Mouse (Mus musculus) kidney, embryonic 14.5 days (tissue): ENCODE results near the gene Lrrc36. TPM values are rescaled to one million over a fixed set of nuclear protein-coding genes. Genes with fewer than 3 reads are reported as not detected.

Source experiments
- ATAC-seq: fragments of 200-750 bp; cut with Nextera tagmentation; 2 replicates; pipeline ENCODE4 v1.8.0; 2017; ENCODE audit warnings: moderate number of reproducible peaks, mild to moderate bottlenecking, moderate TSS enrichment, moderate library complexity; ENCODE audit not compliant: low FRiP score, low TSS enrichment
- H3K27ac ChIP-seq: fragments of 300-500 bp; sonication (generic); 2 replicates; pipeline ENCODE4 v1.5.1; 2014; ENCODE audit warnings: low read depth, mild to moderate bottlenecking, low read length, moderate library complexity, mixed read lengths
- H3K27me3 ChIP-seq: fragments of 300-500 bp; sonication (generic); 2 replicates; pipeline ENCODE4 v1.6.1; 2014; ENCODE audit warnings: mild to moderate bottlenecking, low read length; ENCODE audit not compliant: control insufficient read depth, insufficient read depth
- H3K36me3 ChIP-seq: fragments of 300-500 bp; sonication (generic); 2 replicates; pipeline ENCODE4 v1.6.1; 2014; ENCODE audit warnings: low read length, mixed read lengths; ENCODE audit not compliant: control insufficient read depth, insufficient read depth
- H3K4me1 ChIP-seq: fragments of 300-500 bp; sonication (generic); 2 replicates; pipeline ENCODE4 v1.6.1; 2014; ENCODE audit warnings: low read length, mixed read lengths; ENCODE audit not compliant: control insufficient read depth, insufficient read depth
- H3K4me2 ChIP-seq: fragments of 300-500 bp; sonication (generic); replicated peaks from 2 replicates; pipeline ENCODE4 v1.6.1; 2014; ENCODE audit warnings: low read depth, mild to moderate bottlenecking, low read length
- H3K4me3 ChIP-seq: fragments of 300-500 bp; sonication (generic); 2 replicates; pipeline ENCODE4 v1.5.1; 2014; ENCODE audit warnings: mild to moderate bottlenecking, low read length
- H3K9ac ChIP-seq: fragments of 300-500 bp; sonication (generic); 2 replicates; pipeline ENCODE4 v1.6.1; 2014; ENCODE audit warnings: low read depth, mild to moderate bottlenecking, low read length, moderate library complexity
- H3K9me3 ChIP-seq: fragments of 300-500 bp; sonication (generic); 2 replicates; pipeline ENCODE4 v1.6.1; 2016; ENCODE audit warnings: low read length; ENCODE audit not compliant: control insufficient read depth
- WGBS: fragments of 180-500 bp; shearing (Covaris S2); extraction: QIAGEN DNeasy Blood & Tissue Kit; methylation state at CpG from one replicate; pipeline ENCODE4 v1.1.7; 2014; 5-methylcytosine and 5-hydroxymethylcytosine counted together
- polyA plus RNA-seq: library from polyadenylated mRNA; unstranded; fragments of >200 nt; fragmentation: Nextera tagmentation; extraction: Ambion mirVana; gene quantifications from 2 replicates; pipeline ENCODE4 v1.2.1, GENCODE M21; 2014

The Lrrc36 gene
- polyA plus RNA-seq, 1 experiment from 2014 or later = not detected

- no peak overlapping the region for H3K27ac ChIP-seq
- no peaks in the 10 kb centered on the region for H3K9me3 ChIP-seq
- H3K4me1 ChIP-seq = peaks cover 10% of the 10 kb centered on the region
- ATAC-seq = no peak
- no peaks in the 10 kb centered on the region for H3K36me3 ChIP-seq
- 92% methylated on average over 10 of the region's 10 CpGs for WGBS
- H3K9ac ChIP-seq = no peak overlapping the region
- H3K27me3 ChIP-seq = peaks cover under 1% of the 10 kb centered on the region
- H3K4me3 ChIP-seq = no peak overlapping the region
- no peak overlapping the region for H3K4me2 ChIP-seq
These were observed 54.1 kb downstream of the Lrrc36 start for GRCm38 (mm10) chr8:105467396-105467985.

DNA sequence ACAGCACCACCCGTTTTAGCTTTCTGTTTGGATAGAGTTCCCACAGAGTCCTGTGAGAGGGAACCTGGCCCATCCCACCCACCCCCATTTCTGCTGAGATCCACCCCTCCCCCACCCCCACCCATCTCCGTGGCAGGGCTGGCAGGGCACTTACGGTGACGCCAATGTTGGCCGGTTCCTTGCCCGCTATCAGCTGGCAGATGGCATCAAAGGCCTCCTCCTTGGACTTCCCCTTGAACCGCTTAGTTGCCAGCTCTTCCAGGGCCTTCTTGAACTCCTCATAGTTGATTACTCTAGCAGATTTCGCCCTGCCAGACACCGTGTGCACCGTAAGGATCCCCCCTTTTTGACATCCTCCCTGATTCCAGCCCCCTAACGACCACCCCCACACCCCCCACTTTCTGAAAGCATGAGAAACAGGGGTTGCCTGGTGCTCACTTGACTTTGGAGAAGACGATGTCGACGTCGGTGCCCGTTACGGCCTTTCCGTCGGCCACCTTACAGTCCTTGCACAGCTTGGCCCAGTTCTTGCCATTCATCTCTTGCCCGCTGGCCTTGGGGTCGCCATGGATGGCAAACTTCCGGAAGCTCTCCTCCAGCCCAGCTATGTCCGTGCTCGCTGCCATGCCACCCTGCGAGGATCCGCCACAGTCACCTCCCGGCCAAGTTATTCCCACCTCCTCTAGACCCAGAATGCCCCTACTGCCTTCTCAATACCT is 54.8 kb downstream of the Lrrc36 start:
- H3K27ac ChIP-seq = no peak overlapping the region
- H3K9ac ChIP-seq = no peak overlapping the region
- no peak for ATAC-seq
- H3K4me1 ChIP-seq = peaks cover 10% of the 10 kb centered on the region
- H3K36me3 ChIP-seq = no peaks in the 10 kb centered on the region
- H3K4me3 ChIP-seq = no peak overlapping the region
- peaks cover 4% of the 10 kb centered on the region for H3K27me3 ChIP-seq
- 91% methylated on average over 27 of the region's 27 CpGs for WGBS
- H3K9me3 ChIP-seq = no peaks in the 10 kb centered on the region
- H3K4me2 ChIP-seq = no peak overlapping the region

- no peak overlapping the region for H3K9ac ChIP-seq
- H3K4me1 ChIP-seq = peaks cover 15% of the 10 kb centered on the region
- ATAC-seq = no peak
- H3K4me2 ChIP-seq = no peak overlapping the region
- no peaks in the 10 kb centered on the region for H3K36me3 ChIP-seq
- H3K9me3 ChIP-seq = no peaks in the 10 kb centered on the region
- no peak overlapping the region for H3K4me3 ChIP-seq
- peaks cover 4% of the 10 kb centered on the region for H3K27me3 ChIP-seq
- no peak overlapping the region for H3K27ac ChIP-seq
- WGBS = 56% methylated on average over 6 of the region's 6 CpGs
These were observed 55.8 kb downstream of the Lrrc36 start for GRCm38 (mm10) chr8:105469041-105469695.

DNA sequence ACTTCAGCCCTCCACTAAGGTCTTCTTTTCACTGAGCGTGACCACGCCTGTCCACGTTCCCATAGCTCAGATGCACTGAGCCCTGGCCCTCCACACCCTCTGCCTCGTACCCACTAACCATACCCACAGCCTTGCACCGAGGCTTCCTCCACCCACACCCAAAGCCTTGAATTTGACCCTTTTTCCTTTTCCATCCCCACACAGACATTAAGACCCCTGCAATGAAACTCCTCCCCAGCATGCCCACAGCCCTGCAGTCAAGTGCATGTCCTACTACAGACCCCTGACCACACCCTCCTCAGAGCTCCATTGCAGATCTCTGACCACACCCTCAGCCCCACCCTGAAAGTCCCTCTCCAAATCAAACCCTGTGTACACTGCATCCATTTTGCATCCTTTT is 56.4 kb downstream of the Lrrc36 start:
- Histone ChIP-seq H3K27ac (no peak overlapping the region), H3K4me1 (peaks cover 21% of the 10 kb centered on the region), H3K4me3 (no peak overlapping the region), H3K27me3 (peaks cover 4% of the 10 kb centered on the region), H3K36me3 (no peaks in the 10 kb centered on the region), H3K9ac (no peak overlapping the region), H3K9me3 (no peaks in the 10 kb centered on the region), H3K4me2 (no peak overlapping the region)
- ATAC-seq = no peak
- 86% methylated on average over 5 of the region's 5 CpGs for WGBS

- Histone ChIP-seq H3K27ac (no peak overlapping the region), H3K9me3 (no peaks in the 10 kb centered on the region), H3K9ac (no peak overlapping the region), H3K4me2 (no peak overlapping the region; the same call in 1 of the 2 replicates), H3K27me3 (peaks cover 4% of the 10 kb centered on the region), H3K4me3 (no peak overlapping the region), H3K4me1 (peaks cover 23% of the 10 kb centered on the region), H3K36me3 (peaks cover 3% of the 10 kb centered on the region; the same call in 1 of the 2 replicates)
- ATAC-seq = no peak
- 70% methylated on average over 5 of the region's 5 CpGs for WGBS
These were observed 56.9 kb downstream of the Lrrc36 start for GRCm38 (mm10) chr8:105470262-105470661.

- Histone ChIP-seq H3K27me3 (peaks cover 4% of the 10 kb centered on the region), H3K36me3 (peaks cover 8% of the 10 kb centered on the region; the same call in 1 of the 2 replicates), H3K27ac (no peak overlapping the region), H3K4me1 (peaks cover 24% of the 10 kb centered on the region), H3K9me3 (no peaks in the 10 kb centered on the region), H3K4me3 (peak overlapping the region; percentile 31), H3K9ac (peak overlapping the region; percentile 38; the same call in 1 of the 2 replicates), H3K4me2 (peak overlapping the region; percentile 52)
- 21% methylated on average over 11 of the region's 11 CpGs for WGBS
- ATAC-seq = peak; percentile 79
These were observed 57.4 kb downstream of the Lrrc36 start for GRCm38 (mm10) chr8:105470681-105471313.

DNA sequence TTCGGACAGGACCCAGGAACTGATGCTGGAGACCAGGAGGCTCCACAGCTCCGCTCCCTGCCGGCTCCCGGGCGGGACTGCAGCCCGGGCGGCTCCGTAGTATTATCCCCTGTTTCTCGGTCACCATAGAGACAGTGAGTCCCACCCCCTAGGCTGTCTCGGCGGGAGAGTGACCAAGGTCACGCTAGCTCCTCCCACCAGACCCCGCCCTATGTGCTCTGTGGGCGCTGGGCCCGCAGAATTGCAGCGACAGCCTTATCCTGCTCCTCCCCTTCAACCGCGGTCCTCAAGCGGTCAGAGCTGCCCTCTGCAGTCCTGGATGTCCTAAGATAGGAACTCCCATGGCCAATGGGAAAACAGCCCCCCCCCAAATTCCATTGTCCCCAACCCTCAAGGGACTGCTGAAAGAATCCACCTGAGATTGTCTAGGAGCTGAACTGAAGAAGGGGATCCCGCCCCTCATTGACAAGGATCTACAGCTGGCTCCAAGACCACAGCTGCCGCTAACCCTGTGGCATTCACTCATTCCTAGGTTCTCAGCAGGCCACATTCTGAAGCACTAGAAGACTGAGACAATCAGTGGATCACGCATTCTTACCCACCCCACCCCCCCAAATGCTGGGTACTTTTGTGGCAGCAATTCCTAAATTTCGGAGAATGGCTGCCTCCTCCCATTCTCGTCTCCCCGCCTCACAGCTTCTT is 58.1 kb downstream of the Lrrc36 start, which contains the start of gene Tppp3:
Tppp3 (minus strand) TSS at position 213 of the 702 bp plus-strand sequence.
- Histone ChIP-seq H3K4me1 (peaks cover 24% of the 10 kb centered on the region), H3K27me3 (peaks cover 4% of the 10 kb centered on the region), H3K4me2 (peak within 1 kb of the TSS; percentile 52), H3K9me3 (no peaks in the 10 kb centered on the region), H3K36me3 (peaks cover 8% of the 10 kb centered on the region; the same call in 1 of the 2 replicates), H3K9ac (peak within 1 kb of the TSS; percentile 38; the same call in 1 of the 2 replicates), H3K27ac (no peak within 1 kb of the TSS), H3K4me3 (peak within 1 kb of the TSS; percentile 31)
- ATAC-seq = peak; percentile 95
- WGBS = 6% methylated on average over 25 of the region's 25 CpGs

- peaks cover 24% of the 10 kb centered on the region for H3K4me1 ChIP-seq
These were observed 59.1 kb downstream of the Lrrc36 start for GRCm38 (mm10) chr8:105472414-105472932.

More at GRCm38 (mm10) chr8:105472414-105472932, 59.1 kb downstream of the Lrrc36 start:
- H3K27ac ChIP-seq = no peak overlapping the region
- 0 out of 2 replicates have a peak overlapping the region, but pooled peaks have one; percentile 12 for H3K9ac ChIP-seq
- H3K4me2 ChIP-seq = no peak overlapping the region
- H3K9me3 ChIP-seq = no peaks in the 10 kb centered on the region
- 40% methylated on average over 23 of the region's 23 CpGs for WGBS
- no peak overlapping the region for H3K4me3 ChIP-seq
- peaks cover 8% of the 10 kb centered on the region; the same call in 1 of the 2 replicates for H3K36me3 ChIP-seq
- ATAC-seq = no peak
- H3K27me3 ChIP-seq = peaks cover 4% of the 10 kb centered on the region
